Mouse (Mus musculus): ENCODE results near the gene Psmc1.
A peak's percentile ranks its signal among the peaks of the same experiment; 100 is the strongest.

Psmc1 gene

DNA sequence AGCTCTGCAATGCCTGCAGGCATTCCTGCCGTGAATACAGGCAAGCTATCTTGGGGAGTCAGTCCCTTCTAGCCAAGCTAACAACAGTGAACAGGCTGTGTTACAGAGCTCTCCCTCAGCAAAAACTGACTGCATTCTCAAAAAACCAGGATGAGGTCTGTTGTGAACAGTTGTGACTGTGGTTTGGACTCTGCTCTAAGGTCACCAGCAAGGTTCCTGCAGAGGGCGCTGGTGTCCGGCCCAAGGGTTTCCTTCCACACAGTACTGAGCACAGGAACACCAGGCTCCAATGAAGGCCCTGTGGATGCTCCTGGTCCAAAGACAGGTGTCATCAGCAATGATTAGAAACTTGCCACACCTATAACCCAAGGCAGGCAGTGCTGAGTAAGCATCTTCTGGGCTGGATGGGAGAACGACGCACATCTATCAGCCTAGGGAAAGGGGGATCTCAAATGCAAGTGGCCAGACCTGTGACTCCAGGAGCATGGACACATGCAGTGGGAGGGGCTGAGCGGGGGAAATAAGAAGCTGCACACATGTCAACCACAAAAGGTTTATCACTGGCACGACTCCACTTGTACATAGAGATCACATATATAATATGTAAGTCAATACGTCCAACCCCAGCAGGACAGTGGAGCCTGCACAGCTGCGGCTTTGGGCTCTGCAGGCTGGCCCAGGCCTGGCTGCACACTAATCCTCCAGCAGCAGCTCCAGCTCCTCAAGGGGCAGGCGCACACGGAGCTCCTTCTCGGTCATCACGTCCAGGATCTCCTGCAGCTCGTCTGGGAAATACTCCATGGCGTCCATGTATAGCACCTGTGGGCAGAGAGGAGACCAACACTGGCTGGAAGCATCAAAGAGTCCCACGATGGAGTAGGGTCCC, 15.2 kb downstream of the Psmc1 start:
- DNase-seq (ENCODE audit: low read depth, low spot score) = no peak

DNA sequence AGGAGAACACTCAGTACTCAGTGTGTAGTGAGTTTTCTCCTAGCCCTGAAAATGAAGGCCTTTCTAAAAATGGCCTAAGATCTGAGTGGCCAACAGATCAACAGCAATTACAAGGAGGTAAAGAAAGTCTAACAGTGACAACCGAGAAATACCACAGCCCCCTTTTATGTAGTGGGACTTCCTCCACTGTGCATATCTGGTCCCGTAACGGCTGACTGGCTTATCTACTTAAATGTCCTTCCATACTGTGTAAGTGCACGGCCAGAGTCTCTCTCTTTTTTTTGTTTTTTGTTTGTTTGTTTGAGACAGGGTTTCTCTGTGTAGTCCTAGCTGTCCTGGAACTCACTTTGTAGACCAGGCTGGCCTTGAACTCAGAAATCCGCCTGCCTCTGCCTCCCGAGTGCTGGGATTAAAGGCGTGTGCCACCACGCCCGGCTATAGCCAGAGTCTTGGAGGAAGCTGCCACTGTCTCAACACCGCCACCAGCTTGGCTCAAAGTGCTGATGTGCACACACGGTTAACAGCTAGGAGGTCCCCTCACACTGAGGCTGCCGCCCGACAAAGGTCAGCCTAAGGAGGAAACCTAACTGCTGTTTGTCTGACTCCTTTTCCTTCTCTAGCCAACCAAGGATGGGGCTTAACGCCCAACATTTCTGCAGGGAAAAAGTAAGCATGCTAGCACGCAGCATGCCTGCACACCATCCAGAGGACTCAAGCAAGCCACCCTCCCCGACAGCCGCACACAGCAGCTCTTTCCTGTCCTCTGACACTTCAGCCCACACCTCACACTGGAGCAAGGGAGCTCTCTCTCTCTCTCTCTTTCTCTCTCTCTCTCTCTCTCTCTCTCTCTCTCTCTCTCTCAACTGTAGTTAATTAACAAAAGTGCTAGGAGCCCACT, 17.3 kb downstream of the Psmc1 start:
- no peak for DNase-seq (ENCODE audit: low read depth, low spot score)

DNA sequence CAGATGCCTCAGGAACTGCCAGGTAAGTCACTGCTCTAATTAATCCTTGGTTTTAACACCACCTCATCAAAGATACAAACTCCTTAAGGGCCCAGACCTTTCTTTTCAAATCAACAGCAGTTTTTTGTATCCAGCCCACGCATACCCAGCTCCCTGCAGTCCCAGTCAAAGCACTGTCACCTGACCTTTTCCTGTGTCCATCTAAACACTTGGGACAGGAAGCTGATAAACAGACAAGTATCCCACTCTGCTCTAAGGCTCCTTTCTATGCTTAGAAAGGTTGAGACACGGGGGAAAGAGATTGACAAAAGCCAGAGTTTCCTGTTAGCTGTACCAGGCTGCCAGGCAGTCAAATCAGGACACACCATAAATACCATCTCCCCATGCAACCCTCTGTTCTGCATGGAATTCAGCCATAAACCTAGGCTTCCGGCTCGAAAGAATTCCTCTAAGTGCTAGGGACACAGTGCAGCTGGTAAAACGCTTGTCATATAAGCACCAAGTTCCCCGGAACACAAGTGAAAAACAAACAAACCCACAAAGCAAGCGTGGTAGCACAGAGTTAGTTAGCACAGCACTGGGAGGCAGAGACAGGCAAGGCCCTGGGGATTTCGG, 18.0 kb downstream of the Psmc1 start:
- no peak for DNase-seq (ENCODE audit: low read depth, low spot score)

DNA sequence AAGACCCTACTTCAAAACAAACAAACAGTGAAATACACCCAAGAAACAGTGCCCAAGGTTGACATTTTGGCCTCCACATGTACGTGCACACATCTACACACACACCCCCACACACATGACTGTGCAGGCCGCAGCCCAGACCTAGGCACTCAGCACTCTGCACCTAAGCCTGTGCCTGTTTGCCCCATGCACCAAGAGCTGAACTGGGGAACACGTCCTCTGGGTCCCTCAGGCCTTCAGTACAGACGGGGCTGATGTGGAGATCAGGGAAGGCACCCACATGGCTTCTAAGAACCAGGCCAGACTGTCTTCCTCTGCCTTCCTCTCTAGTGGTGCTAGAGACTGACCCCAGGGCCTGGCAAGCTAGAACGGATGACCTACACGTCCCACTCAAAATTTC, 18.6 kb downstream of the Psmc1 start:
- DNase-seq (ENCODE audit: low read depth, low spot score) = no peak

DNA sequence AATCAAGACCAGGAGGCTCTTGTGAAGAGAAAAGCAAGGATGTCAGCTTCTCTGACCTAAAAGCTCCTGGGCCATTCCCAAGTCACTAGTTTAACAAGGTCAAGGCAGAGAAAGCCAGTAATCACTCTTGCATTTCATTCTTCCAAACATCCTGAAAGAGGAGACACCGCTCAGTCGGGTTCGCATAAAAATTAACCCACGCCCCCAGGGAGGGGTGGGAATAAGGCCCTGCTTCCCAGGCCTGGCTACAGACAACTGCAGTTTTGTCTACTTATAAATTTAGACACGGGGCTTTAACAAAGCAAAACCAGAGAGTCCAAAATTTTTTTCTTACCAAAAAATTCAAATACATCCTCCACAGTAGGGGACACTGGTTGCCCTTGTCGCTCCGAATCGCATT, 19.0 kb downstream of the Psmc1 start:
- DNase-seq (ENCODE audit: low read depth, low spot score) = no peak

DNA sequence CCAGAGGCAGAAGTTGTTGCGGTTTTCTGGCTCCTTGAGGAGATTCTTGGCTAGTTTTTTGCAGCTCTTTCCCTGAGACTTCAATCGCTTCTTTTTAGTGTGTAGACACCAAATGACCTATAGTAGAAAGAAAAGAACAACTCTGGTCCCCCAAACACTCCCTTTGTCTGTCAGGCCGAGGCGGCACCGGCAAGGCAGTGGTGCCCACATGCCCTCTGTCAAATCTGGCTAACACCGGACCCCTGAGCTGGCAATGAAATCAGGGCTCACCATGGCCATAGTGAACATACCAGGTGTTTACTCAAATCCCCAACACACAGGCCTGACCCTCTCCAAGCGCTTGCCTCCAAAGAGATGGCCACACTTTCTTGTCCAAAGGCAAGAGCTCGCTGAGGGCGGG, 21.2 kb downstream of the Psmc1 start:
- no peak for DNase-seq (ENCODE audit: low read depth, low spot score)

DNA sequence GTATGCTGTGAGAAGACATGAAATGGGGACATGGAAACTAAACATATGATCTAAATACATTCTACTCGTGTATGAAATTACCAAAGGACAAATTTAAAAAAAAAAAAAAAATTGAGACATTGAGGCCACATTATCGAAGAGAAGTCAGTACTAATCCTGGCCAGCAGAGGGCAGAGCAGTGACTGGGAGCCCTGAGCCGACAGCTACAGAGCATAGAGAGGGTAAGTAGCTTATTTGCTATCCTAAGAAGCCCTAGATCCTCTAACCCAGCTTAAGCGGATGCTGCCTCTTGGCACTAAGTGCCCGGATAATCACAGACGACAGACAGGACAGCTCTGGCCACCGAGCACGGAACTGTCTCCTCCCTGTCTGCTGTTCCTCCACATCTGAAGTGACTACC, 21.7 kb downstream of the Psmc1 start:
- peak; percentile 63 for DNase-seq (ENCODE audit: low read depth, low spot score)

DNA sequence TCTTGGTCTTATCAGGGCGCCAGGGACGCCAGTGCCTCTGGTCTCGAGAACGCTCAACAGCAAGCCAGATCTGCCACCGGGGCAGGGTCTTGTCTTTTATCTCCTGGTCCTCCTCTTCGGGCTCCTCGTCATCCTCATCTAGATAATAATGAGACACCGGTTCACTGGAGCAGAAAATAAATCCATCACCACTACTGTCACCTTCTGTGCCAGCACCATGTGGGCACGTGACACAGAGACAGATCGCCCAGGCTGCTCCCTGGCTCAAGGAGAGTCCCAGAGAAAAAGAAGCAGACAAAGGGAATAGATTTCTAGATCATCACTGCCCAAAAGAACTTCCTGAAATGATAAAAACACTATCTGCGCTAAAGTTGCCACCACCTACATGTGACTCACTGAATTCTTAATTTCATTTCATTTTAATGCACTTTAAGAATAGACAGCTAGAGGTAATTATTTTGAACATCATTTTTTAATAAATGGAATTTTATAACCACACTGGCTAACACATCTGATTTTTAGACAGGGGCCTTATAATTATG, 24.5 kb downstream of the Psmc1 start:
- no peak for DNase-seq (ENCODE audit: low read depth, low spot score)

DNA sequence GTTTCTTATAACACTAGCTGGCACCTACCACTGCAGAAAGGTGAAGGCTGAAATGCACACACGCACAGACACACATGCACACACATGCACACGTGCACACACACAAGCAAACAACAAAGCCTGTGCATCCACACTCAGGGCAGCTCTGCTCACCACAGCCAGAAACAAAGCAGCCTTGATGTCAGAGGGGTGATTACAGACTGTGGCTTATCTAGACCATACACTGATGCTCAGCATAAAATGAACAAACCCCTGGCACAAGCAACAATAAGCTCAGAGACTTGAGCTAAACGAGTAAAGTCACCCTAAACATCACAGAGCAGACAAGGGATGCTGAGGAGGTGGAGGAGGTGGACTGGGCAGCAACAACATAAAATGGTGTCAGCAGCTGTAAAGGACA, 25.2 kb downstream of the Psmc1 start:
- no peak for DNase-seq (ENCODE audit: low read depth, low spot score)

DNA sequence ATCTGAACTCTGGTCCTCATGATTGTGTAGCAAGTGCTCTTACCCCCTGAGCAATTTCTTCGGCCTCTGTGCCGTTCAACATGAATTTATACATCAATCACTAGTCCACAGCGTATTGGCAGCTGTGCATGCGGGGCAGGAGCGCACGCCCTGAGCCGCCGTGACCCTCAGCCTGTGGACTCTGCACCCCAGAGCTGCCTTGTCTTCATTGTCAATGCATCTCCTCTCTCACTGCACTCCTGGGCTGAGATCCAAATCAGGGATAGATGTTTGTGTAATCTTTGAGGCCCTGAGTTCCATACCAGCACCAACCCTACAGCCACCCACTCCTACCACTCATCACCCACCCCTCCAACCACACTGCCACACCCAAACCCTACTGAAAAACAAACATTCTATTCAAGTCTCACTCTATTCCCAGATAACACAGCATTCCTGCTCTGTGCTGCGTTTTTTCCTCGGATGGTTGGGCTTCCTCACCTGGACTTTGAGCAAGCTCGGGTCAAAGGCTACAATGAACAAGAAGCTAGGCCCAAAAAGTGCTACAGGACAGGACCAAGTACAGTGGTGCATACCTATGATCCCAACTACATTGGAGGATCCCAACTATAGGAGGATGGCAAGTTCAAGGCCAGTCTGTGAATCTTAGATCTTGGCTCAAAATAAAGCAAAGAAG, 33.0 kb downstream of the Psmc1 start:
- no peak for DNase-seq (ENCODE audit: low read depth, low spot score)

DNA sequence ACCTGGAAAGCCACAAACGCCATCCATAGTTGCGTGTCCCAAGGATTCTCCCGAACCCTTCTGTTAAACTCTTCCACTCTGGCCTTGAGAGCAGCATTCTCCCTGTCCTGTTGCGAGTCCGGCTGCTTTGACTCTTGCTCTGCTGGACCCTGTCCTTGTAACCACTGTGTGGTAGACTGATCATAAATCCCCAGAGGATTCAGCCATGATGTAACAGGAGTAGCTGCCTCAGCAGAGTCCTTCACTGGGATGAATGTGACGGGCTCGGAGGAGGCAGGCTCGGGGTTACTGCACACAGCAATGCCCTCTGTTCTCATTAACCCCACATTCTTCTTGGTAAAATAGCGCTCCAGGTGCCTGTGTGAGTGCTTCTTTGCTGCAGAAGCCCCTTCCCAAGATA, 33.8 kb downstream of the Psmc1 start:
- DNase-seq (ENCODE audit: low read depth, low spot score) = no peak

DNA sequence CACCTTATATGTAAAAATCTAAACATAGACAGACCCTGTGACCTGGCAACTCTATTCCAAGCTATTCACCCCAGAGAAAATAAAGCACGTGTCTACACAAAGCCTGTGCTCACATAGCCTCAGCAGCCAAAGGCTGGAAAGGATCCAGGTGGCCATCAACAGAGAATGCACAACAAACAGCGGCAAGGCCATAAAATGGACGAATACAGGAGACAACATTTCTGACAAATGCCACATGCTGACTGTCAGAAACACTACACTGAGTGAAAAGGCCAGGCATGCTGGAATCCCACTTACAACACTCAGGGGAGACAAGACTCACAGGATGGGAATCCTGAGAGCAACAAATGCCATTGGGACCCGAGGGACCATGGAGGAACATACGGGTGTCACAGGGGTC, 34.3 kb downstream of the Psmc1 start:
- DNase-seq (ENCODE audit: low read depth, low spot score) = no peak

DNA sequence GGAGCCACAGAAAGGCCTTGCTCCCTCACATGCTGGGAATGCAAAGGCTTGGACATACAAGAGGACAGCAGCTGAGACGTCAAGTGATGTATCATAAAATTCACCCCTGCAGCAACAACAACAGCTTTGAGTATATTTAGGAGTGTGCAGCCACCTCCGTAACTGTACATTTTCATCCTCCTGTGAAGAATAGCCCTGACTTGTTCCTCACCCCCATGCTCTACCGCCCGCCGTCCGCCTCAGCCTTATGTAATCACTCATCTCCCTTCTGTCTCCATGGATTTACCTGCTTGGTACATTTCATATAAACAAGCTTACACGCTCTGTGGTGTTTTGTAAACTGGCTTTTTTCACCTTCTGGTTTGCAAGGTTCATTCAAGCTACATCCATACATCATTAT, 42.5 kb downstream of the Psmc1 start:
- no peak for DNase-seq (ENCODE audit: low read depth, low spot score)

DNA sequence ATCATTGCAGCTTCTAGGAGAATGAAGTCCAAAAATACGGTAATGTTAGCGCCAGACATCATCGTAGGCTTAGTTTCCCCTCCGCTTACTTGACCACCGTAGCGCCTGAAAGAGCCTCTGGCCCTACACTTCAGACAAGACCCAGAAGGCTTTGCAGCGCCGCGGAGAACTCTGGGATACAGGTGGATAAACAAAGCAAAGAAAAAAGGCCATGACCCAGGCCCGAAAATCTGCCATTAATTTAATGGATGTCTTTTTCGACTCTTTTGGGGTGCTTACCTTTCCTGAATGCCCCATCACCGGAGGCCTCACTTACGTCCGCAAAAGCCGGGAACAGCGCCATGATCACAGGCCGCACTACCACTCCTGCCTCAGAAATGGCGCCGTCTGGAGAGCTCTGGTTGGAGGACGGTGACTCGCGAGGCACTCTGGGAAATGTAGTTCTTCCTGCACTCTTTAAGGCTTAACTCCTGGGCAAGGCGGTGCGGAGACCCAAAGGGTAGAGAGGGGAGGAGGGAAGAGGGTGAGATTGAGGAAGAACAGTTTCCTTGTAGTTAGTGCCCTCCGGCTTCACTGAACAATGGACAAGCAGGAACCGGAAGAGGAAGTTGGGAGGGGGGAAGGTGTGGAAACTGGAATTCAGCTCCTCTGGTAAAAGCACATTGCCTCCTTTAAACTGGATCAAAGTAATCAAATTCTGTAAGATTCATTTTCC, 49.5 kb downstream of the Psmc1 start, which contains the start of gene Nrde2:
Gene Nrde2 (minus strand): TSS at position 393 of the 715 bp plus-strand sequence.
- peak; percentile 97 for DNase-seq (ENCODE audit: low read depth, low spot score)

DNA sequence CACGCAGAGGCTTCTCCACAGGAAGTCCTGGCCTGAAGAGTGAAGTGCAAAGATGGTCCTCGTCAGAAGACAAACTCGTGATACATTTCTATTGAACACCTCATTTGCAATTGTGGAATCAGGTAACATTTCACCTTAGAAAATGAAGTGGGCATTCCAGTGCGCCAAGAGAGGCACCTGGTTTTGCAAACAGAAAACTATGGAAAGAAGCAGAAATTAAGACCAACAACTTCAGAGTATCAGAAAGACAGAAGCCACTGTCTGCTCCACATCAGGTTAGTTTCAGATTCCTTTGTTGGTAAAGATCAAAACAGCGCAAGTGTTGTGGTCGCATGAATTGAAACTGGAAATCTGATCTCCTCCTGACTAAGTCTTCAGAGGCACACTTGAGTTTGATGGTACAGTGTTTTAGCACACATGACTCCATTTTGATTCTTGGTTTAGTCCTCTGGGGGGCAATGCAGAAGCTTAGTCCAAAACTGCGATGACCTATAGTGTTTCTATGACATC, 55.1 kb downstream of the Psmc1 start:
- DNase-seq (ENCODE audit: low read depth, low spot score) = no peak

DNA sequence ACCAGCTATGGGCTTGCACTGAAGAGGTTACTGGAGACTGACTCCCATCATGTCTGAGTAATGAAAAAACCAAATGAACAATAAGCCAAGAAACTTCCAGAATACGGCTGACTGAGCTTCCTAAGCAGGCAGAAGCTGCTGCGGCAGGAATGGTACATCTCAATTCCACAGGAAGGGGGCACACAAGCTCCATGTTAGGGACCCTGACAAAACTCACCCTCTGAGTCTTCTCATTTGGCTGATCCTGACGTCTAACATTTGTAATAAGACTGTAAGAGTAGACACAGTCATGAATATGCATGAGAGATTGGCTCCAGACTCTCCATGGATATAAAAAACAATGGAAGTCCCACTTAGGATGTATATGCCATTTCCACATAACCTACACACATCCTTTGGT, 56.2 kb downstream of the Psmc1 start:
- DNase-seq (ENCODE audit: low read depth, low spot score) = peak; percentile 52

DNA sequence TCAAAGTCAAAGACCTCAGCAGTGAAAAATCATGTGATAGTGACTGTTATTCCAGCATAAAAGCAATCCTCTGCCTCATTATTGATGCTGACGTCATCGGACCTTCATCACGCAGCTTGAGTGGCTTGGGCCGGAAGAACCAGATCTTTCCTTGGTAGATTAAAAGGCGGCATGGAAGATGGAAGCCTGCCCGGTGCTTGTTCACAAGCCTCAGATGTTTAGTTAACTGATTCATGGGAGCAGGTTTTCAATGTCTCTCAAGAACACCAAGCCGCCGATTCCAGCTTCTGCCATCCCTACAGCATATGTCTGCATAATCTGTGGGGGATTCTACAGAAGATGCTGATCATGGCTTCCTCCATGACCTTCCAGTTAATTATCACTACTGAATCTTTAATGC, 57.0 kb downstream of the Psmc1 start:
- no peak for DNase-seq (ENCODE audit: low read depth, low spot score)

DNA sequence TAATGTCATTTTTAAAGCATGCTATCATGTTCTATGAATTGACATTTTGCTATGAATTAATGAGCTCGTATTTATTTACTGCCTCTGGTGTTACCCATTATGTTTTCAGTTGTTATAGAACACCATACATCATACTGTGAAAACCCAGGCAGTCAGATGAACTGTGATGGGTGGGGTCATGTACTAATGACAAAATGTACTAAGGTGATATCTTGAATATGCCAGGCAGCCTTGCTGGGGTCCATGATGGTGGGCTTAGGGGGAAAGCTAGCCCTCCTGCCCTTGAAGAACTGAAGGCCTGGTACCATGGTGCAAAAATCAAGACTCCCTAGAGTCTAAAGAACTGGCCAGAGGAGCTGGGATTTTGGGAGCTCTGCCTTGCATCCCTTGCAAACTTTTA, 57.5 kb downstream of the Psmc1 start:
- DNase-seq (ENCODE audit: low read depth, low spot score) = no peak

DNA sequence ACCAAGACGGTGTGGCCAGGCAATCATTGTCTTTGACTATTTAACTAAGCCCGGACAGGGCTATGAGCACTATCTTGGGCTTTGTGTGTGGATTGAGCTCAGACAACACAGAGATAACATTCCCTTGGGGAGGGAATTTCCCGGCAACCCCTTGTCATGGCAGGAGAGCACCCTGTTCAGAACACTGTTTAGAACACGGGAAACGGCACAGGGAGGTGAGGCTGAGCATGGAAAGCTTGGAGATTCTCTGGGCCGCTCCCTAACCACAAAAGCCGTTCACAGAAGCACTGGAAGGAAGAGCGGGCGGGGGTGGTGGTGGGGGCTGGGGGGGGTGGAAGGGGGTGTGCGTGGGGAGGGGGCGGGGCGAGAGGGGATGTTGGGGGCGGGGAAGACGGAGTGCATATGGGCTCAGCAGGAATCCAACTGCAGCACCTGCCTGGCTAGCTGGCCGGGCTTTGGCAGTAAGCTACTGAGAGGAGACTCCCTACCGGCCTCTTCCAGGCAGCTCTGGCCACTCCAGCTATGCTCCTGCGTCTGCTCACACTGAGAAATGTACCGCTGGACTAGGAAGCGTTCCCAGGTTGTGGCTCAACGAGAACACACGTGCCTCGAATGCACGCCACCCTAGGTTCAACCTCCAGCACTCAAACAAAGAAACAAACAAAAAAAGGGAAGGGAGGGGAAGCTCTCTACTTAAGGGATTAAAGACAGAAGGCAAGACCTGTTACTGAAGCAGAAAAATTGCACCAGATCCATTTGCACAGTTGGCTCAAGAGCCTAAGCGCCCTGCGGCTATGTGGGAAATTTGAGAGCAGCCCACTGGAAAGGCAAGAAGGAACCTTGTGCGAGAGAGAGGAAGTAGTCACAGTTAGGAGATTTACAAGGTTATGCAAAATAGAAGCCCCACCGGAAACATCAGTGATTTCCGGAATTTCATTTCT, 58.2 kb downstream of the Psmc1 start:
- DNase-seq (ENCODE audit: low read depth, low spot score) = peak; percentile 86
